In genomic region chr11:104315703-104316102, GRCm38 (mm10) we compare ENCODE assay signal across 8 mouse cellular contexts.
DNase-seq lines count a peak whose midpoint lies in the region; ATAC-seq and TF ChIP-seq lines count a peak whose summit lies in the region.

No protein-coding gene starts in this region.

- TF ChIP-seq POLR2A in MEL (IDR thresholded peaks at IDR 0.05; ENCODE audit: control insufficient read depth in 1 of 2, insufficient read depth in 1 of 2, low read depth in 1 of 2, low read length in 2 of 2, poor library complexity in 1 of 2) = no peak
- no peak for TF ChIP-seq POLR2A in small intestine, adult 2 months (IDR thresholded peaks at IDR 0.05; ENCODE audit: low read depth, low read length)

- H3K27ac ChIP-seq in MEL (ENCODE audit: control insufficient read depth, low read depth, low read length) = no peak overlapping the region
- no peak overlapping the region for H3K27ac ChIP-seq in small intestine, adult 2 months (ENCODE audit: insufficient read depth, low read depth, low read length)

- no peaks in the 10 kb centered on the region for H3K27me3 ChIP-seq in MEL (ENCODE audit: control insufficient read depth in 1 of 2, insufficient read depth in 2 of 2, low read length in 2 of 2)
- no peaks in the 10 kb centered on the region for H3K27me3 ChIP-seq in small intestine, adult 2 months (ENCODE audit: control insufficient read depth, insufficient read depth, low read length)

- TF ChIP-seq RAD21 in MEL (IDR thresholded peaks at IDR 0.05; ENCODE audit: low read depth, low read length) = no peak; the same call in none of the 2 replicates

- DNase-seq in cerebellum, adult 11 months = peak; percentile 68
- peak; percentile 95 for DNase-seq in MEL (ENCODE audit: low read depth, low spot score)
- peak; percentile 67 for DNase-seq in cerebellum, adult 11-12 months
- DNase-seq in kidney, postnatal 25 days = peak; percentile 72 to 85
- peak; percentile 81 for DNase-seq in lung, postnatal 25 days (ENCODE audit: low spot score)

- 2% methylated on average over 6 of the region's 6 CpGs for WGBS in small intestine, adult 2 months

- no peak; the same call in 1 of the 2 replicates for ATAC-seq in cerebellum, adult (ENCODE audit: insufficient number of reproducible peaks, low FRiP score, low TSS enrichment)
- ATAC-seq in frontal cortex, adult (ENCODE audit: low TSS enrichment) = peak; percentile 45

- H3K9ac ChIP-seq in MEL (ENCODE audit: control insufficient read depth, low read depth, low read length, poor library complexity, severe bottlenecking) = no peak overlapping the region

- peaks cover 0 to 7% of the 10 kb centered on the region in 2 experiments; a peak in 2 of 4 replicates for H3K36me3 ChIP-seq in MEL (ENCODE audit: control insufficient read depth in 1 of 2, insufficient read depth in 2 of 2, low read length in 2 of 2)
- no peaks in the 10 kb centered on the region for H3K36me3 ChIP-seq in small intestine, adult 2 months (ENCODE audit: control insufficient read depth, insufficient read depth, low read length)

- H3K79me2 ChIP-seq in MEL (ENCODE audit: control insufficient read depth, insufficient read depth, low read length, poor library complexity) = no peaks in the 10 kb centered on the region

- peak; percentile 99 to 100 (median 100) for TF ChIP-seq CTCF in MEL (IDR thresholded peaks at IDR 0.05 in 2 of 3, conservative IDR thresholded peaks at IDR 0.05 in 1 of 3; ENCODE audit: control insufficient read depth in 1 of 3, insufficient read depth in 1 of 3, low read depth in 2 of 3, low read length in 3 of 3, poor library complexity in 1 of 3, severe bottlenecking in 1 of 3)
- TF ChIP-seq CTCF in small intestine, adult 2 months (IDR thresholded peaks at IDR 0.05; ENCODE audit: extremely low read depth, insufficient read length, insufficient replicate concordance, low read depth, low read length) = peak; percentile 92; the same call in 1 of the 2 replicates

- no peak overlapping the region for H3K4me3 ChIP-seq in MEL (ENCODE audit: control insufficient read depth in 1 of 2, insufficient read depth in 1 of 2, low read depth in 2 of 2, low read length in 2 of 2)
- no peak overlapping the region for H3K4me3 ChIP-seq in small intestine, adult 2 months (ENCODE audit: low read depth, low read length)

- no peaks in the 10 kb centered on the region for H3K9me3 ChIP-seq in MEL (replicated peaks; ENCODE audit: insufficient read depth, low read length)

- no peak for TF ChIP-seq EP300 in MEL (IDR thresholded peaks at IDR 0.05; ENCODE audit: low read depth in 1 of 2, low read length in 2 of 2)

- H3K4me1 ChIP-seq in MEL (ENCODE audit: control insufficient read depth in 1 of 2, insufficient read depth in 2 of 2, low read length in 2 of 2) = peaks cover 7 to 33% of the 10 kb centered on the region in 2 experiments; a peak in 3 of 4 replicates
- H3K4me1 ChIP-seq in small intestine, adult 2 months (ENCODE audit: control insufficient read depth, insufficient read depth, insufficient read length, low read length) = peaks cover 23% of the 10 kb centered on the region

TF ChIP-seq in MEL, 35 proteins besides CTCF, POLR2A, EP300 and RAD21:
- TF ChIP-seq JUND (IDR thresholded peaks at IDR 0.05; ENCODE audit: low read depth, low read length) (no peak), SIN3A (IDR thresholded peaks at IDR 0.05; ENCODE audit: low read length) (peak; percentile 75), TCF12 (IDR thresholded peaks at IDR 0.05; ENCODE audit: low read depth, low read length) (0 out of 2 replicates have a peak, but pooled peaks have one; percentile 12), MXI1 (IDR thresholded peaks at IDR 0.05; ENCODE audit: low read depth, low read length) (peak; percentile 42; the same call in 1 of the 2 replicates), POLR2AphosphoS2 (IDR thresholded peaks at IDR 0.05; ENCODE audit: low read length) (no peak), TBP (IDR thresholded peaks at IDR 0.05; ENCODE audit: low read depth, low read length) (0 out of 2 replicates have a peak, but pooled peaks have one; percentile 30), CHD1 (IDR thresholded peaks at IDR 0.05; ENCODE audit: low read depth, low read length) (no peak), ZC3H11A (IDR thresholded peaks at IDR 0.05; ENCODE audit: low read depth, low read length) (peak; percentile 97), MYC (IDR thresholded peaks at IDR 0.05; ENCODE audit: low read depth, low read length) (0 out of 2 replicates have a peak, but pooled peaks have one; percentile 43), ZNF384 (IDR thresholded peaks at IDR 0.05; ENCODE audit: low read depth, low read length) (peak; percentile 52; the same call in 1 of the 2 replicates), SMC3 (IDR thresholded peaks at IDR 0.05; ENCODE audit: low read depth, low read length) (peak; percentile 98), ELF1 (IDR thresholded peaks at IDR 0.05; ENCODE audit: low read depth, low read length) (0 out of 2 replicates have a peak, but pooled peaks have one; percentile 23)
